Mouse (Mus musculus): Measurements from ENCODE around the gene Commd4.

DNA sequence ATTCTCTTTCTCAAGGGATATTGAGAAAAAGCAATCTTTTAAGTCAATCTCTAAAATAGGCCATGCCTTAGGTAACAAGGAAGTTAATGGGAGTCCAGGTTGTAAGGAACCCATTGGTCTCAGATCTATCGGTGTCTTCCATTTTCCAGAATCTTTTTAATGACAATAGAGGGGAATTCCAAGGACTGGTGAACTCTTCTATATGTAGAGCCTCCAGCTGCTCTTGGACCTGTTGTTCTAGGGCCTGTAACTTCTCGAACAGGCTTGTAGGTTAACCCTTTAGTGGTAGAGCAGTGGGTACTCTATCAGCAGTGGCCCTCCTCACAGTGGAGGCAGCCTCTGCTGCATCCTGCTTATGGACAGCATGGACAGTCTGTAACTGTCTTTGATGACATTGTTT is 48.8 kb upstream of the Commd4 start:
- no peak for TF ChIP-seq CTCF (IDR thresholded peaks at IDR 0.05; ENCODE audit: control insufficient read depth, insufficient read depth, low read length)
- TF ChIP-seq POLR2A (IDR thresholded peaks at IDR 0.05; ENCODE audit: borderline replicate concordance, control insufficient read depth, low read depth, low read length), result no peak

All from bone marrow, adult 2 months (tissue).